Mouse (Mus musculus) CH12.LX (cell line): ENCODE data around the gene Timeless. TPM values are rescaled to one million over a fixed set of nuclear protein-coding genes. Genes with fewer than 3 reads are reported as not detected.
A peak's percentile ranks its signal among the peaks of the same experiment; 100 is the strongest.

Experiments used
- DNase-seq: peaks from one replicate; pipeline ENCODE4 v3.0.0-alpha.2; 2013; ENCODE audit errors: extremely low read depth
- H3K27ac ChIP-seq: 2 replicates; pipeline ENCODE4 v1.5.1; 2012; ENCODE audit warnings: low read depth, mild to moderate bottlenecking, control low read depth, moderate library complexity; ENCODE audit not compliant: insufficient read depth
- H3K27me3 ChIP-seq: replicated peaks from 2 replicates; pipeline ENCODE3; 2012; ENCODE audit warnings: inconsistent platforms
- H3K36me3 ChIP-seq, 2 experiments: replicated peaks in 1 of 2; 2 replicates each; pipeline versions ENCODE3 to v1.6.1; 2012; ENCODE audit warnings: inconsistent platforms in 1 of 2, low read length in 1 of 2, mild to moderate bottlenecking in 1 of 2, mixed read lengths in 1 of 2, moderate library complexity in 1 of 2; ENCODE audit not compliant: control insufficient read depth in 1 of 2, insufficient read depth in 1 of 2
- H3K4me1 ChIP-seq, 2 experiments: 2 replicates each; pipeline ENCODE4 v1.6.1; 2012; ENCODE audit warnings: inconsistent platforms in 1 of 2, moderate library complexity in 1 of 2; ENCODE audit not compliant: insufficient read depth in 2 of 2, control insufficient read depth in 1 of 2
- H3K4me2 ChIP-seq: 2 replicates; pipeline ENCODE4 v1.6.1; 2012; ENCODE audit warnings: low read depth, mild to moderate bottlenecking, control low read depth; ENCODE audit not compliant: poor library complexity, insufficient read depth, severe bottlenecking
- H3K4me3 ChIP-seq, 3 experiments: fragments of 150-350 bp in 1 of 3; sonication (generic) in 1 of 3; replicated peaks in 1 of 3; 2 replicates each; pipeline versions ENCODE3 to v1.5.1; 2011 to 2012; ENCODE audit warnings: low read depth in 2 of 3, low read length in 2 of 3, mild to moderate bottlenecking in 2 of 3, moderate library complexity in 2 of 3, control low read depth in 1 of 3, improper control_type of control experiment in 1 of 3, inconsistent platforms in 1 of 3, mixed read lengths in 1 of 3; ENCODE audit not compliant: poor library complexity in 1 of 3
- H3K79me2 ChIP-seq: replicated peaks from 2 replicates; pipeline ENCODE4 v1.6.1; 2012; ENCODE audit warnings: mild to moderate bottlenecking, moderate library complexity; ENCODE audit not compliant: control insufficient read depth, poor library complexity, insufficient read depth, severe bottlenecking; ENCODE audit errors: extremely low read depth
- H3K9ac ChIP-seq: 2 replicates; pipeline ENCODE4 v1.6.1; 2012; ENCODE audit warnings: low read depth, mild to moderate bottlenecking, control low read depth, moderate library complexity; ENCODE audit not compliant: insufficient read depth
- H3K9me3 ChIP-seq: replicated peaks from 2 replicates; pipeline ENCODE3; 2012; ENCODE audit warnings: low read length, inconsistent platforms, mixed read lengths
- CTCF ChIP-seq, 2 experiments: IDR thresholded peaks in 1 of 2; conservative IDR thresholded peaks in 1 of 2; 2 replicates each; pipeline ENCODE4 v1.5.1; 2011 to 2012; ENCODE audit warnings: low read depth in 2 of 2, low read length in 2 of 2, improper control_type of control experiment in 1 of 2, inconsistent platforms in 1 of 2, mild to moderate bottlenecking in 1 of 2, moderate library complexity in 1 of 2
- E2F4 ChIP-seq: IDR thresholded peaks from 2 replicates; pipeline ENCODE4 v1.6.1; 2011; ENCODE audit warnings: low read depth, low read length, improper control_type of control experiment; ENCODE audit not compliant: insufficient replicate concordance
- ELF1 ChIP-seq: IDR thresholded peaks from 2 replicates; pipeline ENCODE4 v1.6.1; 2014; ENCODE audit warnings: low read depth, mild to moderate bottlenecking, inconsistent platforms, low read length, improper control_type of control experiment
- EP300 ChIP-seq: IDR thresholded peaks from 2 replicates; pipeline ENCODE4 v1.6.1; 2011; ENCODE audit warnings: low read length, improper control_type of control experiment
- GABPA ChIP-seq: IDR thresholded peaks from 2 replicates; pipeline ENCODE4 v1.6.1; 2012; ENCODE audit warnings: low read depth, low read length, improper control_type of control experiment, inconsistent platforms; ENCODE audit not compliant: insufficient replicate concordance
- IRF4 ChIP-seq: IDR thresholded peaks from 2 replicates; pipeline ENCODE4 v1.6.1; 2014; ENCODE audit warnings: low read depth, mild to moderate bottlenecking, inconsistent platforms, low read length, improper control_type of control experiment
- JUND ChIP-seq: conservative IDR thresholded peaks from 2 replicates; pipeline ENCODE4 v1.6.1; 2011; ENCODE audit warnings: low read depth, low read length, improper control_type of control experiment
- KAT2A ChIP-seq: IDR thresholded peaks from 2 replicates; pipeline ENCODE4 v1.6.1; 2012; ENCODE audit warnings: low read length, improper control_type of control experiment, inconsistent platforms; ENCODE audit not compliant: insufficient replicate concordance
- MAFK ChIP-seq: IDR thresholded peaks from 2 replicates; pipeline ENCODE4 v1.6.1; 2011; ENCODE audit warnings: low read length, improper control_type of control experiment; ENCODE audit not compliant: insufficient replicate concordance
- MAX ChIP-seq: IDR thresholded peaks from 2 replicates; pipeline ENCODE4 v1.6.1; 2011; ENCODE audit warnings: low read length, improper control_type of control experiment
- MAZ ChIP-seq: IDR thresholded peaks from 2 replicates; pipeline ENCODE4 v1.6.1; 2012; ENCODE audit warnings: low read depth, mild to moderate bottlenecking, inconsistent platforms, low read length, improper control_type of control experiment, moderate library complexity
- MEF2A ChIP-seq: IDR thresholded peaks from 2 replicates; pipeline ENCODE4 v1.6.1; 2014; ENCODE audit warnings: low read depth, mild to moderate bottlenecking, inconsistent platforms, low read length, improper control_type of control experiment, borderline replicate concordance
- MXI1 ChIP-seq: IDR thresholded peaks from 2 replicates; pipeline ENCODE4 v1.6.1; 2011; ENCODE audit warnings: mild to moderate bottlenecking, low read depth, low read length, improper control_type of control experiment
- MYC ChIP-seq: IDR thresholded peaks from 2 replicates; pipeline ENCODE4 v1.6.1; 2011; ENCODE audit warnings: low read depth, mild to moderate bottlenecking, improper control_type of control experiment, low read length
- NRF1 ChIP-seq: IDR thresholded peaks from 2 replicates; pipeline ENCODE4 v1.6.1; 2014; ENCODE audit warnings: low read depth, mild to moderate bottlenecking, inconsistent platforms, low read length, improper control_type of control experiment, moderate library complexity
- PAX5 ChIP-seq: IDR thresholded peaks from 2 replicates; pipeline ENCODE4 v1.6.1; 2012; ENCODE audit warnings: low read length, inconsistent platforms, mixed read lengths
- POLR2A ChIP-seq: IDR thresholded peaks from 2 replicates; pipeline ENCODE4 v1.6.1; 2011; ENCODE audit warnings: low read depth, mild to moderate bottlenecking, improper control_type of control experiment, low read length
- RAD21 ChIP-seq: IDR thresholded peaks from 2 replicates; pipeline ENCODE4 v1.6.1; 2011; ENCODE audit warnings: low read depth, mild to moderate bottlenecking, low read length, improper control_type of control experiment, moderate library complexity
- RCOR1 ChIP-seq: conservative IDR thresholded peaks from 2 replicates; pipeline ENCODE4 v1.6.1; 2012; ENCODE audit warnings: low read depth, mild to moderate bottlenecking, inconsistent platforms, low read length, improper control_type of control experiment
- SIN3A ChIP-seq: IDR thresholded peaks from 2 replicates; pipeline ENCODE4 v1.6.1; 2012; ENCODE audit warnings: low read length, improper control_type of control experiment, inconsistent platforms
- SMC3 ChIP-seq: IDR thresholded peaks from 2 replicates; pipeline ENCODE4 v1.6.1; 2011; ENCODE audit warnings: low read depth, low read length, improper control_type of control experiment
- TBP ChIP-seq: conservative IDR thresholded peaks from 2 replicates; pipeline ENCODE4 v1.6.1; 2011; ENCODE audit warnings: low read depth, low read length, improper control_type of control experiment
- TCF12 ChIP-seq: IDR thresholded peaks from 2 replicates; pipeline ENCODE4 v1.6.1; 2014; ENCODE audit warnings: low read depth, mild to moderate bottlenecking, inconsistent platforms, low read length, improper control_type of control experiment
- UBTF ChIP-seq: IDR thresholded peaks from 2 replicates; pipeline ENCODE4 v1.6.1; 2012; ENCODE audit warnings: low read depth, mild to moderate bottlenecking, inconsistent platforms, low read length, improper control_type of control experiment, moderate library complexity
- USF1 ChIP-seq: IDR thresholded peaks from 2 replicates; pipeline ENCODE4 v1.6.1; 2014; ENCODE audit warnings: low read depth, mild to moderate bottlenecking, inconsistent platforms, low read length, improper control_type of control experiment
- USF2 ChIP-seq: conservative IDR thresholded peaks from 2 replicates; pipeline ENCODE4 v1.6.1; 2011; ENCODE audit warnings: low read depth, low read length, improper control_type of control experiment
- ZC3H11A ChIP-seq: IDR thresholded peaks from 2 replicates; pipeline ENCODE4 v1.6.1; 2012; ENCODE audit warnings: low read depth, mild to moderate bottlenecking, inconsistent platforms, low read length, improper control_type of control experiment
- ZKSCAN1 ChIP-seq: IDR thresholded peaks from 2 replicates; pipeline ENCODE4 v1.6.1; 2012; ENCODE audit warnings: low read depth, inconsistent platforms, low read length, improper control_type of control experiment, borderline replicate concordance
- ZMIZ1 ChIP-seq: IDR thresholded peaks from 2 replicates; pipeline ENCODE4 v1.6.1; 2012; ENCODE audit warnings: low read depth, mild to moderate bottlenecking, inconsistent platforms, low read length, improper control_type of control experiment
- ZNF384 ChIP-seq: IDR thresholded peaks from 2 replicates; pipeline ENCODE4 v1.6.1; 2012; ENCODE audit warnings: low read depth, low read length, improper control_type of control experiment, inconsistent platforms
- dilution Hi-C: fragments of 300-500 bp; cut with MboI; formaldehyde crosslinking; loops from 2 replicates; pipeline ENCODE4 v1.14.3; 2020; ENCODE audit warnings: low sequenced_read_pairs; ENCODE audit not compliant: extremely low pct_unique_long_range_greater_than_20kb, extremely low pct_ligation_motif_present
- in situ Hi-C: fragments of 300-500 bp; cut with MboI; formaldehyde crosslinking; loops from 3 replicates; pipeline ENCODE4 v1.14.3; 2019; ENCODE audit warnings: low sequenced_read_pairs, low pct_ligation_motif_present, low pct_unique_long_range_greater_than_20kb, mixed read lengths
- polyA plus RNA-seq: library from polyadenylated mRNA; unstranded; fragments of >175 nt; gene quantifications from 2 replicates; pipeline ENCODE4 v1.2.1, GENCODE M21; 2012; ENCODE audit warnings: low read depth; ENCODE audit not compliant: insufficient read length
- total RNA-seq, 2 experiments: library from RNA; depleted of rRNA; stranded (reverse); fragments of 300-350 nt in 1 of 2; fragments of >200 nt in 1 of 2; gene quantifications; 2 replicates each; pipeline ENCODE4 v1.2.3; 2012 to 2014

The Timeless gene
- total and polyA plus RNA-seq, 3 experiments: 31.7 to 65.9 (median 47.2) TPM

DNA sequence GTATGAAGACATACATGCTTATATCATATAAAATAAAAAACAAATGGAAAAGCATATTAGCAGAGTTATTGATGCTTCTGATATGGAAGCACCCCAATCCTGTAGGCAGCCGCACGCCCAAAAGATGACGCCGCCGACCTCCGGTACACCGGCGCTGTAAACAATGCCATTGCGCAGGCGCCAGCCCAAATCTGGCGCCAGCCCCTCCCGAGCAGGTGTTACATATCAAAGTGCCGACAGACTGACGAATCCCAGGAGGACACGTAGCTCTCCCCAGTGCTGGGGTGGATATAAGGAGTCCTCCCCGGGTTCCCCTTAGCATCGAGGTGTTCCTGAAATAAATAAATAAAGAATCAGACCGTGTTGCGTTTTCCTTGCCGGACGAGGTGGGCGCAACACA is 30.4 kb downstream of the Timeless start:
- TF ChIP-seq TCF12 (no peak), SIN3A (no peak), KAT2A (no peak), E2F4 (no peak), MAFK (no peak), GABPA (no peak), PAX5 (no peak), ELF1 (no peak), MAZ (no peak)
- Histone ChIP-seq H3K4me2 (no peak overlapping the region), H3K4me1 (peaks cover 23 to 66% of the 10 kb centered on the region in 2 experiments), H3K4me3 (no peak overlapping the region), H3K27me3 (no peaks in the 10 kb centered on the region), H3K27ac (no peak overlapping the region), H3K36me3 (no peaks in the 10 kb centered on the region), H3K9ac (no peak overlapping the region), H3K9me3 (no peaks in the 10 kb centered on the region), H3K79me2 (no peaks in the 10 kb centered on the region)
- dilution Hi-C loops: no loop called here
- DNase-seq: no peak
- in situ Hi-C loops: no loop called here

DNA sequence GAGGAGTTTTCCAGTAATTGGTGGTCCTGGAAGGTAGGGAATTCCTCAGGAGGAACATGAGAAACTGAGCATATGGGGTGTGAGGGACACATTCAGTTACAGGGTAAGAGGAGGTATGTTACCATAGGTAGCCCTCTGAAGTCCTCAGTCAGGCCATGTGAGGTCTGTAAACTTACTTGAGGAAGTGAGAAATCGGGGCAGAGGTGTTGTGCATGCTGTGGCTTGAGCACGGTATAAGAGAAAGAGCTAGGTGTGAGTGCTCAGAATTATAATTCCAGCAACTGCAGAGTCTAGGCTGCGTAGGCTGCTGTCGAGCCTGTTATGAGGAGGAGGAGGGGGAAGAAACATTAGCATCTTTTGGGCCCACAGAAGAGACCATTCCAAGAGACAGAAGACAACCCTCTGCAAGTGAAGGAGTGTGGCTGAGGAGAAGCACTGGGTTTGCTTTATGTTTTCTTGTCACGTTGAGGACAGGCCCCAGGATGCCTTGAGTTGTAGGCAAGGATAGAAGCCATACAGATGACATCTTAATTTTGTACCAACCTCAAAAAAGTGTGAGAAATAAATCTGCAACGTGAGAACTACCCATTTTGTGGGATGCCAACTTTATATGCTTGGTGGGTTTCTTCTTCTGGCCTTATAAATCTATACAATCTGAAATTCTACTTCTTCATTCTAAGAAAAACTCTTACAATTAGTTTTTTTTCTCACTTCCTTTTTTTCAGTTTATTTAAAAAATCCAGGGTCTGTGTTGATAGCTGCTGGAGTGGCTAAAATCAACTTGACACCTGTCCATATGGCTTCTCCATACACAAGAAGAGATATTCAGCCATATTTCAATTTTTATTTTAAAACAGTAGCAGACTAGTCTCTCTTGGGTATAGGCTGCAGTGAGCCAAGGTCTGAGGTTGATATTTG is 31.8 kb downstream of the Timeless start:
- Histone ChIP-seq H3K36me3 (no peaks in the 10 kb centered on the region), H3K4me2 (peak overlapping the region; percentile 80), H3K27ac (peak overlapping the region; percentile 86), H3K4me3 (no peak overlapping the region), H3K9me3 (no peaks in the 10 kb centered on the region), H3K79me2 (no peaks in the 10 kb centered on the region), H3K4me1 (peaks cover 20 to 54% of the 10 kb centered on the region in 2 experiments), H3K9ac (peak overlapping the region; percentile 40), H3K27me3 (no peaks in the 10 kb centered on the region)
- in situ Hi-C loops: no loop called here
- DNase-seq: peak; percentile 70
- dilution Hi-C loops: no loop called here
- no peak for TF ChIP-seq ZC3H11A
- TF ChIP-seq MEF2A: peak; percentile 11; the same call in 1 of the 2 replicates
- 0 out of 2 replicates have a peak, but pooled peaks have one; percentile 42 for TF ChIP-seq MAZ
- no peak; the same call in 1 of the 2 replicates for TF ChIP-seq ELF1
- no peak for TF ChIP-seq RAD21
- TF ChIP-seq TBP: no peak; the same call in 1 of the 2 replicates
- TF ChIP-seq ZKSCAN1: no peak
- TF ChIP-seq IRF4: peak; percentile 93
- TF ChIP-seq MXI1: peak; percentile 66; the same call in 1 of the 2 replicates
- TF ChIP-seq KAT2A: no peak
- no peak for TF ChIP-seq USF2
- TF ChIP-seq EP300: peak; percentile 86
- peak; percentile 92 for TF ChIP-seq MYC
- no peak for TF ChIP-seq UBTF
- peak; percentile 66; the same call in 1 of the 2 replicates for TF ChIP-seq SIN3A
- TF ChIP-seq JUND: 0 out of 2 replicates have a peak, but pooled peaks have one; percentile 8
- TF ChIP-seq GABPA: no peak
- TF ChIP-seq ZNF384: peak; percentile 36; the same call in 1 of the 2 replicates
- TF ChIP-seq RCOR1: no peak
- no peak for TF ChIP-seq PAX5
- TF ChIP-seq USF1: no peak
- no peak for TF ChIP-seq CTCF (conservative IDR thresholded peaks at IDR 0.05 in 1 of 2, IDR thresholded peaks at IDR 0.05 in 1 of 2; ENCODE audit: low read depth in 2 of 2, low read length in 2 of 2)
- TF ChIP-seq SMC3: no peak
- TF ChIP-seq MAX: peak; percentile 81
- TF ChIP-seq ZMIZ1: no peak
- no peak for TF ChIP-seq MAFK
- TF ChIP-seq POLR2A: peak; percentile 45
- TF ChIP-seq NRF1: 0 out of 2 replicates have a peak, but pooled peaks have one; percentile 36
